Mouse (Mus musculus) kidney, adult 2 months (tissue): ENCODE results near the gene Obp2a. TPM values are rescaled to one million over a fixed set of nuclear protein-coding genes. Genes with fewer than 3 reads are reported as not detected.
A peak's percentile ranks its signal among the peaks of the same experiment; 100 is the strongest.
"Not testable (repeated sequence)": the region's sequence is repeated elsewhere in the genome, so short reads cannot be mapped to it uniquely, and the experiment has no call there.

Experiments
- DNase-seq: peaks from one replicate; pipeline ENCODE4 v3.0.0; 2021
- H3K27ac ChIP-seq: fragments of 200-500 bp; 2 replicates; pipeline ENCODE4 v1.5.1; 2012; ENCODE audit warnings: low read depth, low read length, control low read depth, inconsistent platforms; ENCODE audit not compliant: insufficient read depth
- H3K27me3 ChIP-seq: fragments of 200-500 bp; replicated peaks from 2 replicates; pipeline ENCODE4 v1.6.1; 2012; ENCODE audit warnings: mild to moderate bottlenecking, moderate library complexity, low read length, inconsistent platforms; ENCODE audit not compliant: control insufficient read depth, insufficient read depth
- H3K36me3 ChIP-seq: fragments of 200-500 bp; 2 replicates; pipeline ENCODE4 v1.6.1; 2012; ENCODE audit warnings: mild to moderate bottlenecking, moderate library complexity, low read length, inconsistent platforms; ENCODE audit not compliant: control insufficient read depth, insufficient read depth
- H3K4me1 ChIP-seq: fragments of 200-500 bp; 2 replicates; pipeline ENCODE4 v1.6.1; 2011; ENCODE audit warnings: low read length; ENCODE audit not compliant: control insufficient read depth, insufficient read depth
- H3K4me3 ChIP-seq: fragments of 200-500 bp; 2 replicates; pipeline ENCODE4 v1.5.1; 2011; ENCODE audit warnings: mild to moderate bottlenecking, low read depth, low read length, control low read depth; ENCODE audit not compliant: insufficient read depth
- CTCF ChIP-seq: fragments of 200-500 bp; conservative IDR thresholded peaks from 2 replicates; pipeline ENCODE4 v1.5.1; 2011; ENCODE audit warnings: low read depth, mild to moderate bottlenecking, control low read depth, low read length, moderate library complexity, mixed read lengths; ENCODE audit not compliant: insufficient read depth, insufficient read length
- POLR2A ChIP-seq: fragments of 200-500 bp; IDR thresholded peaks from one replicate; pipeline ENCODE4 v1.6.1; 2011; ENCODE audit warnings: low read depth, low read length, control low read depth
- WGBS: fragments of 180-500 bp; shearing (Covaris S2); methylation state at CpG from one replicate; pipeline ENCODE4 v1.1.7; 2018; 5-methylcytosine and 5-hydroxymethylcytosine counted together
- polyA plus RNA-seq: library from polyadenylated mRNA; depleted of rRNA; stranded (reverse); fragments of >200 nt; gene quantifications from 2 replicates; pipeline ENCODE4 v1.2.3, GENCODE M21; 2012; rRNA removed

The Obp2a gene
- not detected in 2 replicates for polyA plus RNA-seq

- not testable (repeated sequence) for H3K27me3 ChIP-seq, H3K36me3 ChIP-seq, H3K4me3 ChIP-seq, H3K4me1 ChIP-seq, DNase-seq, H3K27ac ChIP-seq
- 88% methylated on average over 3 of the region's 3 CpGs for WGBS
These were observed at the start of gene Obp2a for GRCm38 (mm10) chr2:25699743-25700142. TSS of gene Obp2a (plus strand) at chr2:25700043.

DNA sequence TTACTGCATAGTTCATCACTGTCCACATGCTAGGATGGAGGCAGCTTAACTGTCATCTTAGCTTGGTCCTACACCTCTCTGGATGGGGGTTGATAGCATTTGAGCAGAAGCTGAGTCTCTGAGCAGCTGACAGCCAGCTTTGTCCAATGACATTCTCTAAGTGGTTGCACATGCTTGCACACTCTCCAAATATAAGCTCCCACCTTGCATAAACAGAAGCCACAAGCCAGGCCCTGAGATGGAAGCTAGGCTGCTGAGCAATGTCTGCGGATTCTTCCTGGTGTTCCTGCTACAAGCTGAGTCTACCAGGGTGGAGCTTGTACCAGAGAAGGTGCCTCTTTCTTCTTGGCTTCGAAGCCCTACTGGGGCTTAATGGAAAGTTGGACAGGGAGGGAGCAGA is 46.9 kb upstream of the Obp2a start, which contains the start of gene Lcn8:
Lcn8 (plus strand) TSS at position 219 of the 400 bp plus-strand sequence.
- WGBS = 91% methylated on average over 2 of the region's 2 CpGs
- H3K4me1 ChIP-seq = no peaks in the 10 kb centered on the region
- DNase-seq = no peak
- H3K27ac ChIP-seq = no peak within 1 kb of the TSS
- H3K36me3 ChIP-seq = no peaks in the 10 kb centered on the region
- no peak within 1 kb of the TSS for H3K4me3 ChIP-seq
- no peaks in the 10 kb centered on the region for H3K27me3 ChIP-seq
- TF ChIP-seq POLR2A = no peak
- no peak for TF ChIP-seq CTCF

DNA sequence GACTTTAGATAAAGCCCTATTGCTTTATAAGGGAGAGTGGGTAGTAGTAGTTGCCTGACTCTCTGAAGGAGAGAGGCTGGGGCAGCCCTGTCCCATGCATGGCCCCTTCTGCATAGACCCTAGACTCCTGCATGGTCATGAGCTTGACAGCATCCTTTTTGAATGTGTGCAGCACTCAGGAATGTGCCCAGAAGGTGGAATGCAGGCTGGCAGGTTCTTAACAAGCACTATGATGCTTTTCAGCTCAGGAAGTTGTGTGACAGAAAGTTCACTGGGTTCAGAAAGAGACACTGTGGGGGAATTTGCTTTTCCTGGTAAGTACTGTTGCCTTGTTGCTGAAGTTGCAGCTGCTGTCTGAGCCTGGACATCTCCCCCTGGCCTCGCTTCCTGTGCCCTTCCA is 45.3 kb upstream of the Obp2a start:
- no peaks in the 10 kb centered on the region for H3K4me1 ChIP-seq
- 45% methylated on average over 1 of the region's 1 CpGs for WGBS
- no peak overlapping the region for H3K4me3 ChIP-seq
- TF ChIP-seq POLR2A = no peak
- TF ChIP-seq CTCF = no peak
- no peaks in the 10 kb centered on the region for H3K27me3 ChIP-seq
- no peak for DNase-seq
- H3K27ac ChIP-seq = no peak overlapping the region
- no peaks in the 10 kb centered on the region for H3K36me3 ChIP-seq

- no peaks in the 10 kb centered on the region for H3K27me3 ChIP-seq
- no peak overlapping the region for H3K27ac ChIP-seq
- H3K36me3 ChIP-seq = no peaks in the 10 kb centered on the region
- DNase-seq = no peak
- H3K4me1 ChIP-seq = no peaks in the 10 kb centered on the region
- 88% methylated on average over 4 of the region's 4 CpGs for WGBS
- no peak overlapping the region for H3K4me3 ChIP-seq
- TF ChIP-seq CTCF (no peak), POLR2A (no peak)
These were observed 43.2 kb upstream of the Obp2a start for GRCm38 (mm10) chr2:25656691-25657090.

GRCm38 (mm10) chr2:25657246-25657645 is 42.6 kb upstream of the Obp2a start:
- Histone ChIP-seq H3K4me3 (no peak overlapping the region), H3K36me3 (no peaks in the 10 kb centered on the region), H3K4me1 (no peaks in the 10 kb centered on the region), H3K27me3 (no peaks in the 10 kb centered on the region), H3K27ac (no peak overlapping the region)
- TF ChIP-seq POLR2A (no peak), CTCF (no peak)
- 57% methylated on average over 4 of the region's 4 CpGs for WGBS
- DNase-seq = peak; percentile 21

- no peak for DNase-seq
- TF ChIP-seq POLR2A (no peak), CTCF (no peak)
- Histone ChIP-seq H3K4me1 (no peaks in the 10 kb centered on the region), H3K27ac (no peak within 1 kb of the TSS), H3K27me3 (no peaks in the 10 kb centered on the region), H3K36me3 (no peaks in the 10 kb centered on the region), H3K4me3 (no peak within 1 kb of the TSS)
These were observed 42.2 kb upstream of the Obp2a start, which contains the start of gene Lcn5 for GRCm38 (mm10) chr2:25657652-25658051. TSS of gene Lcn5 (plus strand) at chr2:25657952.

DNA sequence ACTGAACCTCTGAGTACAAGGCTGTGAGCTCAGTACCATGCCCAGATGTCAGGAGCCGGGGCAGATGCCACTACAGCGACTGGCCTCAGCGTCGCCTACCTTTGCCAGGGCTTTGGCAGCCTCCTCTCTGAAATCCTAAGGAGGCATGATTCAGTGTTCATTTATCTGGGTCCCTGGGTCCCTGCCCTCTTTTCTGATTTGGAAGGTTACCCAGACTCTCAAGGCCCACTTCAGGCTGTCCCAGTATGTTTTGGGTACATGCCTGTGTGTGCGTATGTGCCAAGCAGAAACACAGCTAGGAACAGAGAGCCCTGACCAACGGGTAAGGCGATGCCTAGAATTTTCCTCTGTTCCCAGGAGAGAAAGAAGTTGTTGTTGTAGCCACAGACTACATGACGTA is 39.6 kb upstream of the Obp2a start:
- 81% methylated on average over 8 of the region's 8 CpGs for WGBS

DNA sequence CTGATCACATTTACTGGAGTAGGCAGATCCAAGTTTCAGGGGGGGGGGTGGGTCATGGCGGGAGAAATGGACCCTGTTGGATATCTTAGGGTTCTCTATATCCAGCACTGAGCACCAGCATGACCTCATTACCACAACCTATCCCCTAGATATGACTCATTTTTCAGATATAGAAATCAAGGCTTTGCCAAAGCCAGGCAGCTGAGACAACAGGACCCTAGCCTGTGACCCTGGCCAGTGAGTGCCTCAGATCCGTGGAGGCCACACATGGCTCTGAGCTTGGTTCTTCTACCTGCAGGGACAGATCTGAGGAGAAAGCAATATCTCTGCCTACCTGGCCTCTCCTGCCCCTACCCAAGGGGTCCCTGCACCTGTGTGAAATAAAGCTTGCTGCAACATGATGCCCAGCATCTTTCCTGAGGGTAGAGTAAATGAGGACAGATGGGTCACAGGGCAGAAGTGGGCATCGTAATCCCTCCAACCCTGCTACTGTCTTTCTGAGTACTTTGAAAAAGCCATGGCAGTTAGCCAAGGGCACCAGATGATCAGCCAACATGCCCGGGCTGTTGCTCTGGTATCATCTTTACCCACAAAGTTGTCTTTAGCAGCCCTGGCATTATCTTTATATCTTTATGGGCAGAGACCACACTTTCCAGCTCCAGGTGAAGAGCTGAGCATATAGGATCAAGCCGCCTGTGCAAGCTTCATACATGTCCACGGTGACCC is 38.4 kb upstream of the Obp2a start:
- H3K4me3 ChIP-seq = no peak overlapping the region
- 78% methylated on average over 6 of the region's 6 CpGs for WGBS
- no peaks in the 10 kb centered on the region for H3K36me3 ChIP-seq
- no peaks in the 10 kb centered on the region for H3K4me1 ChIP-seq
- DNase-seq = no peak
- no peak overlapping the region for H3K27ac ChIP-seq
- no peak for TF ChIP-seq CTCF
- no peak for TF ChIP-seq POLR2A
- no peaks in the 10 kb centered on the region for H3K27me3 ChIP-seq

More for the DNA sequence above, 39.6 kb upstream of the Obp2a start:
- no peak for DNase-seq
- Histone ChIP-seq H3K27ac (no peak overlapping the region), H3K27me3 (no peaks in the 10 kb centered on the region), H3K4me3 (no peak overlapping the region), H3K4me1 (no peaks in the 10 kb centered on the region), H3K36me3 (no peaks in the 10 kb centered on the region)
- no peak for TF ChIP-seq POLR2A
- TF ChIP-seq CTCF = no peak
